Mouse (Mus musculus) neural tube, embryonic 13.5 days (tissue): ENCODE measurements around the gene Ctrb1. TPM values are rescaled to one million over a fixed set of nuclear protein-coding genes. Genes with fewer than 3 reads are reported as not detected.
A peak's percentile ranks its signal among the peaks of the same experiment; 100 is the strongest.

Experiments used
- ATAC-seq: fragments of 200-750 bp; cut with Nextera tagmentation; 2 replicates; pipeline ENCODE4 v1.8.0; 2017; ENCODE audit warnings: low read depth, mild to moderate bottlenecking, moderate TSS enrichment, moderate library complexity
- H3K27ac ChIP-seq: fragments of 300-500 bp; sonication (generic); replicated peaks from 2 replicates; pipeline ENCODE4 v1.5.1; 2015; ENCODE audit warnings: moderate library complexity, mild to moderate bottlenecking, inconsistent platforms
- H3K27me3 ChIP-seq: fragments of 300-500 bp; sonication (generic); 2 replicates; pipeline ENCODE4 v1.6.1; 2015; ENCODE audit warnings: mild to moderate bottlenecking, inconsistent platforms
- H3K36me3 ChIP-seq: fragments of 300-500 bp; sonication (generic); 2 replicates; pipeline ENCODE4 v1.6.1; 2015; ENCODE audit warnings: mild to moderate bottlenecking, inconsistent platforms
- H3K4me1 ChIP-seq: fragments of 300-500 bp; sonication (generic); replicated peaks from 2 replicates; pipeline ENCODE4 v1.6.1; 2015; ENCODE audit warnings: inconsistent platforms
- H3K4me2 ChIP-seq: fragments of 300-500 bp; sonication (generic); 2 replicates; pipeline ENCODE4 v1.6.1; 2015; ENCODE audit warnings: inconsistent platforms, mild to moderate bottlenecking, moderate library complexity
- H3K4me3 ChIP-seq: fragments of 300-500 bp; sonication (generic); 2 replicates; pipeline ENCODE4 v1.5.1; 2015; ENCODE audit warnings: mild to moderate bottlenecking, inconsistent platforms
- H3K9ac ChIP-seq: fragments of 300-500 bp; sonication (generic); 2 replicates; pipeline ENCODE4 v1.6.1; 2015; ENCODE audit warnings: moderate library complexity, mild to moderate bottlenecking, inconsistent platforms
- H3K9me3 ChIP-seq: fragments of 300-500 bp; sonication (generic); 2 replicates; pipeline ENCODE4 v1.6.1; 2016; ENCODE audit warnings: inconsistent platforms
- WGBS: fragments of 180-500 bp; shearing (Covaris S2); methylation state at CpG from one replicate; pipeline ENCODE4 v1.1.7; 2015; 5-methylcytosine and 5-hydroxymethylcytosine counted together
- polyA plus RNA-seq: library from polyadenylated mRNA; unstranded; fragments of >200 nt; fragmentation: Nextera tagmentation; extraction: Ambion mirVana; gene quantifications from 2 replicates; pipeline ENCODE4 v1.2.1, GENCODE M21; 2015

Ctrb1 gene
- polyA plus RNA-seq, 1 experiment from 2014 or later, result not detected

DNA sequence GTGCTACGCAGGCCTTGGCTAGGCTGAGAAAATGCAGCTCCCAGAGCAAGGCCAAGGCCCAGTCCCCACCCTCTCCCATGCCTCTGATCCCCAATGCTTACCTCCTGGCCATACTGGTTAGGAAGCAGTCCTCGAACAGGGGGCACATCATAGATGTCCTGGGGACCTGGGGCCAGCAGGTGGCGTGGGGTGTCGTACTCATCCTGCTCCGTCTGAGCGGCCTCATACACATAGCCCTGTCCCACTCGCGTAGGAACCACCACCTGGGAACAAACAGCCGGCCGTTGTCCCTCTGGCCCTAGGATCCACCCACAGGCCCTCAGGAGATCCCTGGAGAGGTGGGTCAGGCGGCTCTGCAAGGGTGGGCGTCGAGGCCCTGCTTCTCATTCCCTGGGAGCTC, 24.7 kb upstream of the Ctrb1 start:
- WGBS, result 69% methylated on average over 13 of the region's 13 CpGs
- no peak overlapping the region for H3K4me2 ChIP-seq
- H3K36me3 ChIP-seq, result peaks cover 72% of the 10 kb centered on the region
- H3K9me3 ChIP-seq, result no peaks in the 10 kb centered on the region
- no peak overlapping the region for H3K4me3 ChIP-seq
- H3K27ac ChIP-seq, result peak overlapping the region; percentile 99
- H3K9ac ChIP-seq, result peak overlapping the region; percentile 69
- H3K27me3 ChIP-seq, result no peaks in the 10 kb centered on the region
- ATAC-seq, result no peak
- H3K4me1 ChIP-seq, result peaks cover 67% of the 10 kb centered on the region

DNA sequence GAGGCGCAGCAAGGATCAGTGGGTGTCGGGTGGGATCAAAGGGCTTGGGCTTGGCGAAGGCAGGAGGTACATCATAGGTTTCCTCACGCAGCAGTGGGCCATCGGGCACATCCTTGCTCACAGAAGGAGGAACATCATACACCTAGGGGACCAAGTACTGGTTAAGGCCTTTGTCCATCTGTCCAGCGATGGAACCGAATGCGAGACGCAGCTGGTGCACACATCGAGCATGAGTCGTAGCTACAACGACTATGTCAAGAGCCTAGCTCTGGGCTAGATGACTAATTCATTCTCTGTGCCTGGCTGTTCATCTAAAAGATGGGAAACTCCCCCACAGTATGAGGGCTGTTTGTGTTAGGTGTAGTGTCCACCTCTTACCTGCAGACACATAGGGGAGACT, 23.5 kb upstream of the Ctrb1 start:
- Histone ChIP-seq H3K9ac (no peak overlapping the region), H3K9me3 (no peaks in the 10 kb centered on the region), H3K4me3 (no peak overlapping the region), H3K4me2 (no peak overlapping the region), H3K4me1 (peaks cover 55% of the 10 kb centered on the region), H3K27me3 (no peaks in the 10 kb centered on the region), H3K36me3 (peaks cover 72% of the 10 kb centered on the region), H3K27ac (no peak overlapping the region)
- 96% methylated on average over 12 of the region's 12 CpGs for WGBS
- no peak for ATAC-seq

DNA sequence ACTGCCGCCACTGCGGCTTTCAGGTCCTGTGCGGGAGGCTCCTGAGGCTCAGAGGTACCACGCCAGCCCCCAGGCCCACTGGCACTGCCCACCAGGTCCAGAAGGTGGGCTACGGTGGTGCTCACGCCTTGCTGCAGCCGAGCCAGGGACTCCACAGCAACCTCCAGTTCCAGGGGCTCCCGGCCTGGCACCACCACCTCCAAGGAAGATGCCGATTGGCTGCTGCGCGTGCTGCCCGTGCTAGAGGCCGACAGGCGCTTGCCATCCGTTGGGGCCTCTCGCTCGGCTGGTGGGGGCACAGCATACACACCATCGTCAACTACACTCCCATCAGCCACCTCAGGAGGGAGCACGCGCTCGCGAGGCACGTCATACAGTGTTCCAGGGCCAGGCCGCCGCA, 23.0 kb upstream of the Ctrb1 start:
- no peaks in the 10 kb centered on the region for H3K9me3 ChIP-seq
- H3K9ac ChIP-seq, result no peak overlapping the region
- no peak overlapping the region for H3K4me2 ChIP-seq
- peaks cover 73% of the 10 kb centered on the region for H3K36me3 ChIP-seq
- WGBS, result 95% methylated on average over 25 of the region's 25 CpGs
- no peak overlapping the region for H3K4me3 ChIP-seq
- no peaks in the 10 kb centered on the region for H3K27me3 ChIP-seq
- H3K4me1 ChIP-seq, result peaks cover 51% of the 10 kb centered on the region
- H3K27ac ChIP-seq, result no peak overlapping the region
- no peak for ATAC-seq

GRCm38 (mm10) chr8:111713291-111713690, 22.5 kb upstream of the Ctrb1 start:
- no peaks in the 10 kb centered on the region for H3K9me3 ChIP-seq
- H3K9ac ChIP-seq, result 0 out of 2 replicates have a peak overlapping the region, but pooled peaks have one; percentile 14
- ATAC-seq, result no peak
- peaks cover 46% of the 10 kb centered on the region for H3K4me1 ChIP-seq
- WGBS, result 93% methylated on average over 11 of the region's 11 CpGs
- no peak overlapping the region for H3K27ac ChIP-seq
- H3K4me3 ChIP-seq, result no peak overlapping the region
- no peak overlapping the region for H3K4me2 ChIP-seq
- peaks cover 74% of the 10 kb centered on the region for H3K36me3 ChIP-seq
- H3K27me3 ChIP-seq, result no peaks in the 10 kb centered on the region

GRCm38 (mm10) chr8:111712588-111712987, 21.8 kb upstream of the Ctrb1 start:
- H3K36me3 ChIP-seq, result peaks cover 76% of the 10 kb centered on the region
- ATAC-seq, result no peak

DNA sequence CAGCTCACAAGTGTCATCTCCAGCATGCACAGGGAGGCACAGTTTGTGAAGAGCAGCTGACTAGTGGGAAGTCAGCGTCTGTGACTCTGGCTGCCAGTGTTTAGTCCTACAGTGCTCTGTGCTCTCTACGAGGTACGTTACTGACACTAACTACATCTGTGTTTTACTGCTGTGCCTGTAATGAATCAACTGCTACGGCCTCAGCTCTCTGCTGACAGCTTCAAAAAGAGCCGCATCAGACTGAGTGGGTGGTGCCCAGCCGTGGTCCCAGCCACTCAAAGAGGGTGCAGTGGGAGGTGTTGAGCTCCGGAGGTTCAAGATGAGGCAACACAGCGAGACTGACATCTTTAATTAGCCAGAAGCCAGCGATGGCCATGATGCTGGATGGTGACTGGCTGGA, 21.3 kb upstream of the Ctrb1 start:
- Histone ChIP-seq H3K36me3 (peaks cover 76% of the 10 kb centered on the region), H3K27me3 (no peaks in the 10 kb centered on the region)

More at GRCm38 (mm10) chr8:111712588-111712987, 21.8 kb upstream of the Ctrb1 start:
- Histone ChIP-seq H3K9ac (no peak overlapping the region), H3K27ac (0 out of 2 replicates have a peak overlapping the region, but pooled peaks have one; percentile 15), H3K27me3 (no peaks in the 10 kb centered on the region), H3K4me3 (no peak overlapping the region), H3K4me2 (no peak overlapping the region), H3K4me1 (peaks cover 39% of the 10 kb centered on the region), H3K9me3 (no peaks in the 10 kb centered on the region)
- 82% methylated on average over 6 of the region's 6 CpGs for WGBS

DNA sequence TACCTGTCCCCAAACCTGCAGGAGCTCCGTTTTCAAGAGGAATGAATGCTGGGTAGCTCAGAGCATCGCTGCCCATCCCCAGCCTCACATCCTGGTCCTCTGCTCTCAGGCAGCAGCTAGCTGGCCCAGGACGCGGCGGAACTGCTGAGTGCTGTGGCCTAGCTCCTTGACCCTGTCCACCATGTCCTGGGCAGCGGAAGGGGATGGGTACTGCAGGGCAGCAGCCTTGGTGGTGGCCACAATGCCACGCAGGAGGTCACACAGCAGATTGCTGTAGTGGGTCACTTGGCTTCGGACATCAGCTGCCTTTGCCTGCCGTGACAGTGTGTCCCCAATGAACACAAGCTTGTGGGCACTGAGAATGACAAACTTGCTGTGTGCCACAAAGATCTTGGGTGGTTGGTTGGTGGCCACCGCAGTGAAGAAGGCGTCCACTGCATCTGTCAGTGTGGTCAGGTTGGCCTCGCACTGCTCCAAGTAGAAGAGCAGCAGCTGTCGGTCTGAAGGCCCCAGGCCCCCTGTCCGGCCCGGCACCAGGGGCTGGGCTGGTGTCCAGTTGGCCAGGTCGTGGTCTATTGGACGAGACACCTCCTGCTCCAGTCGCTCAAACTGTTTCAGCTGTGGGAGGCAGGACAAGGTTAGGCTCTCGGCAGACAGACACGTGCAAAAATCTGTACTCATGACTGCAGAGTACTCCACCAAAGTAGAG, 20.1 kb upstream of the Ctrb1 start:
- ATAC-seq, result no peak

More for the DNA sequence above, 21.3 kb upstream of the Ctrb1 start:
- H3K27ac ChIP-seq, result 0 out of 2 replicates have a peak overlapping the region, but pooled peaks have one; percentile 15
- WGBS, result 57% methylated on average over 9 of the region's 9 CpGs
- H3K4me1 ChIP-seq, result peaks cover 35% of the 10 kb centered on the region
- no peak overlapping the region for H3K4me2 ChIP-seq
- H3K9me3 ChIP-seq, result no peaks in the 10 kb centered on the region
- H3K9ac ChIP-seq, result no peak overlapping the region
- ATAC-seq, result no peak
- H3K4me3 ChIP-seq, result no peak overlapping the region

DNA sequence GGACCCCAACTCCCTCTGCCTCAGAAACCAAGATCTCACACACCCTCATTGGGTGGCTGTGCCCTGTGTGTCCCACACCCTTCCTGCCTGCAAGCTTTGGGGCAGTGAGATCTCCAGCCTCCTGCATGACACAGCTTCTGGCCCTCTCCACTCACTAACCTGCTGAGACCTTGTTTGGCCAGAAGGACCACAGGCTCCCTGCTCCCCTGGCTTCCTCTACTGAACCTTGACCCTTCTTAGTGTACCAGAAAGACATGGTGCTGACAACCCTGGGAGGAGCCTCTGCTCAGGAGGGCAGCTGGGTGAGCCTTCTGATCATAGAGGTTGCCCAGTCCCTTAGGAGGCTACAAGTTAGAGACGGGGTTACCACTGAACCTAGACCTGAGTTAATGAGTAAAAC, 18.4 kb upstream of the Ctrb1 start:
- Histone ChIP-seq H3K9ac (no peak overlapping the region), H3K36me3 (peaks cover 60% of the 10 kb centered on the region), H3K27ac (no peak overlapping the region), H3K4me1 (peaks cover 11% of the 10 kb centered on the region; the same call in 1 of the 2 replicates), H3K9me3 (no peaks in the 10 kb centered on the region), H3K4me2 (no peak overlapping the region), H3K27me3 (no peaks in the 10 kb centered on the region), H3K4me3 (no peak overlapping the region)
- 96% methylated on average over 1 of the region's 1 CpGs for WGBS
- no peak for ATAC-seq

More for the DNA sequence above, 20.1 kb upstream of the Ctrb1 start:
- Histone ChIP-seq H3K4me1 (peaks cover 22% of the 10 kb centered on the region), H3K27me3 (no peaks in the 10 kb centered on the region), H3K9me3 (no peaks in the 10 kb centered on the region), H3K9ac (no peak overlapping the region), H3K36me3 (peaks cover 76% of the 10 kb centered on the region), H3K27ac (no peak overlapping the region), H3K4me3 (no peak overlapping the region), H3K4me2 (no peak overlapping the region)
- WGBS, result 96% methylated on average over 20 of the region's 20 CpGs

GRCm38 (mm10) chr8:111708265-111708664, 17.5 kb upstream of the Ctrb1 start:
- no peak for ATAC-seq
- Histone ChIP-seq H3K27me3 (no peaks in the 10 kb centered on the region), H3K4me3 (no peak overlapping the region), H3K4me2 (no peak overlapping the region), H3K36me3 (peaks cover 50% of the 10 kb centered on the region), H3K9ac (no peak overlapping the region), H3K4me1 (peaks cover 11% of the 10 kb centered on the region; the same call in 1 of the 2 replicates), H3K27ac (no peak overlapping the region), H3K9me3 (no peaks in the 10 kb centered on the region)
- WGBS, result 90% methylated on average over 6 of the region's 6 CpGs

- H3K4me1 ChIP-seq, result no peaks in the 10 kb centered on the region
- no peak overlapping the region for H3K4me3 ChIP-seq
- 0 out of 2 replicates have a peak overlapping the region, but pooled peaks have one; percentile 18 for H3K27ac ChIP-seq
- 75% methylated on average over 5 of the region's 5 CpGs for WGBS
- H3K9me3 ChIP-seq, result no peaks in the 10 kb centered on the region
- ATAC-seq, result no peak
- H3K36me3 ChIP-seq, result peaks cover 25% of the 10 kb centered on the region
- H3K27me3 ChIP-seq, result no peaks in the 10 kb centered on the region
- H3K4me2 ChIP-seq, result no peak overlapping the region
- H3K9ac ChIP-seq, result no peak overlapping the region
Observed at GRCm38 (mm10) chr8:111705699-111706098, 14.9 kb upstream of the Ctrb1 start.

GRCm38 (mm10) chr8:111705222-111705621, 14.4 kb upstream of the Ctrb1 start:
- Histone ChIP-seq H3K9ac (no peak overlapping the region), H3K27me3 (no peaks in the 10 kb centered on the region), H3K9me3 (no peaks in the 10 kb centered on the region), H3K27ac (no peak overlapping the region), H3K36me3 (peaks cover 20% of the 10 kb centered on the region), H3K4me1 (no peaks in the 10 kb centered on the region), H3K4me2 (no peak overlapping the region), H3K4me3 (no peak overlapping the region)
- no peak for ATAC-seq
- WGBS, result 78% methylated on average over 3 of the region's 3 CpGs

DNA sequence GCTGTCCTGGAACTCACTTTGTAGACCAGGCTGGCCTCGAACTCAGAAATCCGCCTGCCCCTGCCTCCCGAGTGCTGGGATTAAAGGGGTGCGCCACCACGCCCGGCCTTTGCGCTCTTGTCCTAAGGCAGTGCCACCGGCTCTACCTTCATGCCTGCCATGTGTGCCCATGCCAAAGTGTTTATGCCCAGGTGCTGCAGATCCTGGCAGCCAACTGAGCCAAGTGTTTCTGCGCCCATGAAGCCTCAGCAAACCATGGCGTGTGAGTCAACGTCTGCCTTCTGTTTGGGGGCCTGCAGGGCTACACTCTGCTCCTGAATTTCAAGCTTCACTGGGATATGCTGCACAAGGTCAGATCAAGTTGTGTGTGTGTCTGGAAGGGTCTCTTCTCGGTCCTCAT, 13.8 kb upstream of the Ctrb1 start:
- Histone ChIP-seq H3K9ac (no peak overlapping the region), H3K4me1 (no peaks in the 10 kb centered on the region), H3K9me3 (no peaks in the 10 kb centered on the region), H3K36me3 (peaks cover 14% of the 10 kb centered on the region), H3K4me2 (no peak overlapping the region), H3K27me3 (no peaks in the 10 kb centered on the region), H3K27ac (no peak overlapping the region), H3K4me3 (no peak overlapping the region)
- 96% methylated on average over 12 of the region's 12 CpGs for WGBS
- no peak for ATAC-seq

DNA sequence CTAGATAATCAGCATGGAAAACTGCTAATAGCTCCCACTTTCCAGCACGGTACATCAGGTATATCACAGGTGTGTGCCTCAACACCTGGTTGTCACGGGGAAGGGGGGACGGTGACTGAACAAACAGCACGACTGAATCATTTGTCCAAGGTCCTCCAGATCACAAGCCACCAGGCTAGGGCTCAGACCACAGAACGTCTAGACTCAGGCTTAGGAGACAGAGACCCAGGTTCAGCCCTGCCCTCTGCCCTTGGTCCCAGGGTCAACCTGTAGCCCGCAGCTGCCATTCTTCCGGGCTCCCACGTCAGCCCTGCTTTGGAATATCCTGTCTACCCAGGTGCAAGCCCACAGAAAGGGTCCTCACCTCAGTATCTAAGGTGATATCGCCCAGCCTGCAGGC, 10.6 kb upstream of the Ctrb1 start:
- Histone ChIP-seq H3K27me3 (no peaks in the 10 kb centered on the region), H3K36me3 (no peaks in the 10 kb centered on the region), H3K4me1 (no peaks in the 10 kb centered on the region), H3K4me3 (no peak overlapping the region), H3K27ac (no peak overlapping the region), H3K9ac (no peak overlapping the region), H3K9me3 (no peaks in the 10 kb centered on the region), H3K4me2 (no peak overlapping the region)
- ATAC-seq, result no peak
- 84% methylated on average over 9 of the region's 9 CpGs for WGBS
